Mouse (Mus musculus) cerebellum, postnatal 25 days (tissue): Measurements from ENCODE around the gene Antxrl.
A peak's percentile ranks its signal among the peaks of the same experiment; 100 is the strongest.

Experiments
- DNase-seq, 2 experiments: peaks; one replicate each; pipeline ENCODE4 v3.0.0; 2021; ENCODE audit warnings: mixed read lengths in 2 of 2

Gene Antxrl

DNA sequence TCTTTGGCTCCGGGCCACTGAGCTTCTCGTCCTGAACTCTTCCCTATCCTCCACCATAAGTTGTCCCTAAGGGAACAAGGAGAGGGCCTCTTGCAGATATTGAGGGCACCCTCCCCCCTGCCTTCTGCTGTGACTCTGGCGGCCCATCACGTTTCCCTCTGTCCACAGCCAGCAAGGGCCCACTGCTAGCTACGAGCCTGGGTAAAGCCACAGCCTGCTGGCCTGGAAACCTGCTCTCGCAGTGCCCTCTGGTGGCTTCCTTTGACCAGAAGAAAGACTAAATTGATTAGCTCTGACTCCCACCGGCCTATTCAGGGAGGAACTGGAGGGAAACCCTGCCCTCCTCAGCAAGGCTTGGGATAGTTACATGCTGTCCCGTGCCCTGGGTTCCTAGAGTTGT lies 52.4 kb downstream of the Antxrl start:
- peak; percentile 78 to 84 for DNase-seq

DNA sequence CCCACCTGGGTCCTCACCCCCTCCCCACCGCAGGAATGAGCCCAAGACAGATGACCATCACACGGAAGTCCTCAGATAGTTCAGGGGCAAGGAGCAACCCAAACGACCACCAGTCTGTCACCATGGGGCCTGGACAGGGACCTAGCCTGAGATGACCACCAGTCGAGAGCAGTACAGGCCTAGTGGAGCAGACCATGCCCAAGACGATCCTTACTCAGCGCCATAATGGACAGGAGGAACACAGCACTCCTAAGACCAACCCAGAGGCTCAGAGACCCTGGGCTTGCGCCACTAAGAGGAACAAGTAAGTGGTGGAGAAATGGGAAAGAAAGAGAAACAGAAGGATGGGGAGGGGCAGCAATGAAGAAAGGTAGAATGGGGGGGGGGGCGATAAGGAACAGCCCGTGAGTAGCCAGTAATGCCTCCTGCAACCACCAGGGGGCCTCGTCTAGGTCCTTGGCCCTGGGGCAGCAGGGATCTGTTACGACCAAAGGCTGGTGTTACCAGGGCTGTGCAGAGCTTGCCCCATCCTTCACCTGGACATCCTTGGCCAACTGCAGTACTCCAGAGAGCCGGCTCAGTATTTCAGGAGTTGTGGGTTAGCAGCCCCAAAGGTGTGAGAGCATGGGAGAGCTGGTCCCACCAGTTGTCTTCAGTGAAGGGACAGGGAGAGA lies 54.0 kb downstream of the Antxrl start:
- DNase-seq: peak in 1 of 2 experiments; percentile 61

DNA sequence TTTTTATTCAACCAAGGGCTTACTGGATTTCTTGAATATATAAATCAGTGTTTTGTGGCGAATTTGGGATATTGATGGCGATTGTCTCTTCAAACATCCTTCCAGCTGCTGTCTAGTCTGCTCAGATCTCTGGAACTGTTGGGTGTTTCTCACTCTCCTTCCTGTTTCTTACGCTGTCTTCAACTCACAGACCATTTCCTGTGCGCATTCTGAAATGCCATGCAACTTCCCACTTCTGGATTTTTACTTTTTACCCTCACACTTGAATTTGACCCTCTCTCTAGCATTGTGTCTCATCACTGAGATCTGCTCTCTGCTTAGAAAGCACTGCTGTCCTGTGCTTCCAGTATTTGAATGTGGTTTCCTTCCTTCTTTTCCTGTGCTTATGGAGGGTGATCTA lies 55.1 kb downstream of the Antxrl start:
- DNase-seq: no peak

DNA sequence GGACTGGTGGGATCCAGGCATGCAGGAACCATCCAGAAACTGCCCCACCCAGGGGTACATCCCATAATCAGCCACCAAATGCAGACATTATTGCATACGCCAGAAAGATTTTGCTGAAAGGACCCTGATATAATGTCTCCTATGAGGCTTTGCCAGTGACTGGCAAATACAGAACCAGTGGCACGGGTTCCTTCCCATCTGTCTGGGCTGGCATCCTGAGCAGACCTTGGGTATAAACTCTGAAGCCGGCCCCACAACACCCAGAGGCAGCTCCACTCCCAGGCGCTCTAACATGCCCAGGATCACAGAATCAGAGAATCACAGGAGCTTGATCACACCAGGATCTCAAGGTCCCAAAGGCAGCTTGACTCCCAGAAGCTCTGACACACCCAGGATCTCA lies 61.8 kb downstream of the Antxrl start:
- no peak for DNase-seq

DNA sequence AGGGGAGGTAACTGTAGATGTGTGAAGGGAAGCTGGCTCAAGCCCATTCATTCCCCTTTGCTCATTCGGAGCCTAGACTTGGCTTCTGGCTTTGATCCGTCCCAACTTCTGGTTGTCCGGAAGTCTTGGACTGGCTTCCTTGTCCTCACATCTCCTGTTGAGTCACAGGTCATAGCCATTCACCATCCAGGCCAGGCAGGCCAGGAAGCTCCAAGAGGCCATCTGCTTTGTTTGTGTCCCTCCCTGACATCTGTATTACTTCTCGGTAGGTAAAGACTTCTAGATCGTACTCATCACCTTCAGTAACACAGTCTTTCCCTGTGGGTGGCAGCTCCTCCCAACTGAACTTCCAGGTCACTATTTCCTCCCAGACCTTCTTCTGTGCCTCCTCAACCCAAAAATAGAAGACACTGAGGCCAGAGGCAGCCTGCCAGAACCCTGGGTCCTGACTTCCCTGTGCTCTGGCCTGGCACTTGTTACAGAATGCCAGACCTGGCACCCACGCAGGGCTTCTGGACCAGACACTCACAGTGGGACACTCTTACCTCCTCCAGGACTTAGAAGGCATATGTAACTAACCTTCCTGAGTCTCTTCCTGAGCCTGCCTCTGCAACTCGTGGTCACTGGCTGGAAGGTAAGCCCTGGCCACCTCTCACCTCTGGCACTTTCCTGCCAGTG lies 66.7 kb downstream of the Antxrl start:
- DNase-seq: peak; percentile 87 to 91

DNA sequence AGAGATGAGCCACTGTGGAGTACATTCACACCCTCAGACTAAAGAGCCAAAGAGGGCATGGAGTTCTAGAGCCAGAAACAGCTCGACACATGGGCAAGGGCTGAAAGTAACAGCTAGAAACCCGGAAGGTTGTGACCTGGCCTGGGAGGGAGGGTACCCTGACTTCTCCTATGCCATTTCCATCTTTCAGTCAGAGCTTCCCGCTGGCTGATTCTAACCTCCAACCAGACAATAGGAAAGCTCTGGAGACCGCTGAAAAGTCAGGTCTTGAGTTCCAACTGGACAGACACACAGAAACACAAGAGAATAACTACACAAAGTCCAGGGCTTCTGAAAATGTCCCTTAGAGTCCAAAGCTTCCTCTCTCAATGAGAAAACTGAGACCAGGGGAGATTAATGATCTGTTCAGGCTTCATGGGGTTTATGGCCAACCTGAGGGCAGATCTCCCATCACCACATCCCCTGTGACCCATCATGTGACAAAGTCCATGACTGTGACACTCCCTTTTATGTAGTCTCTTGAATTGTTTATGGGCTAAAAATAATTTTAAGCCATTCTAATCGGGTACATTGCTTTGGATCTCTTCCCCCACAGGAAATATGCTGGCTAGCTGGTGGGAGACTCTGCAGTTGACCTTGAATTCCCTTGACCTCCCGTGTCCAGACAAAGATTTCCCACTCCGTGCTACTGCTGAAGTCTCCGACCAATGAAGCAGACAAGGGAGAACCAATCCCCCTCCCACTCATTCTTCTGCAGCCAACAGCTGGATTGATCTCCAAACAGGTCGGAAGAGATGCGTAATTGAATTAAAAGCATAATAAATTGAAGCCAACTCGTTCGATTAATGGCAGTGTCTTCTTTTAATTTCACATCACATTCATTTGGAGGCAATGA lies 67.8 kb downstream of the Antxrl start:
- DNase-seq: no peak

DNA sequence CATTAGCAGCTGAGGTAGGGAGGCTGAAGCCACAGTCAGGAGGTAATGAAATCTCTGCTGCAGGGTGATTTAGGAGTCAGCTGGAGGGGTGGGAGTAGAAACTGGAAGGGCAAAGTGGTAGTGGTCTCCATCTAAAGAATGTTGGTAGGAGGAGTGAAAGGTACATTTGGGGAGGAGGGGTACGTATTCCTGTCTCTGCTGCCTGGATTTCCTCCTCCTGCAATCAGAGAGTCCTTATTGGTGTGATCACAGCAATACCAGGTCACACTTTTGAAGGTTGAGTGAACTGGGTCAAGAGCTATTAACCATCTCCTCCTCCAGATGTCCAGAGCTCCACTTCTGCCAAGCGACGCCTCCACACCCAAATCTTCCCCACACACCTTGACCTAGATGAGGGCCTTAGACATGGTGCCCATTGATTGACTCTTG lies 68.4 kb downstream of the Antxrl start:
- no peak for DNase-seq

DNA sequence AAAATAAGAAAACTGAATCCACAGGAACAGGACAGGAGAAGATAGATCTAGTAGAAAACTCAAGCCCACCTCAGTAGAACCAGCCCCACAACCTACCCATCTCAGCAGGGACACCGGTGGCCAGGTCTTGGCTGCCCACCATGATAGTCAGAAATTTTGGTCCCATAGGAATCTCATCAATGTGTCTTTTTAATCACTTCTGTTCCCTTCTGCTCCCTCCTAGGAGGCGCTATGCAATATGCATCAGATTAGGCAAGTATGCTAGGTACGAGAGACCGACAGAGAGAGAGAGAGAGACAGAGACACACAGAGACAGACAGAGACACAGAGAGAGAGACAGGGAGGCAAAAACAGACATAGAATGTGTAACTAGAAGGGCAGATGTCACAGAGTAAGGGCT lies 69.2 kb downstream of the Antxrl start:
- DNase-seq: no peak
